Mouse (Mus musculus) heart, postnatal 0 days (tissue): ENCODE measurements around the gene Lingo2. TPM values are rescaled to one million over a fixed set of nuclear protein-coding genes. Genes with fewer than 3 reads are reported as not detected.

Experiments
- ATAC-seq: fragments of 200-750 bp; cut with Nextera tagmentation; 2 replicates; pipeline ENCODE4 v1.8.0; 2017; ENCODE audit warnings: low read depth, moderate number of reproducible peaks, moderate library complexity; ENCODE audit not compliant: insufficient read depth
- DNase-seq: peaks from one replicate; pipeline ENCODE4 v3.0.0-alpha.2; 2016; ENCODE audit warnings: low spot score
- H3K27ac ChIP-seq: fragments of 300-500 bp; sonication (generic); 2 replicates; pipeline ENCODE4 v1.5.1; 2014; ENCODE audit warnings: low read depth, mild to moderate bottlenecking
- H3K27me3 ChIP-seq: fragments of 300-500 bp; sonication (generic); 2 replicates; pipeline ENCODE4 v1.6.1; 2014; ENCODE audit warnings: low read length, mixed read lengths; ENCODE audit not compliant: control insufficient read depth, insufficient read depth
- H3K36me3 ChIP-seq: fragments of 300-500 bp; sonication (generic); replicated peaks from 2 replicates; pipeline ENCODE4 v1.6.1; 2014; ENCODE audit warnings: low read length, mixed read lengths; ENCODE audit not compliant: control insufficient read depth, insufficient read depth
- H3K4me1 ChIP-seq: fragments of 300-500 bp; sonication (generic); 2 replicates; pipeline ENCODE4 v1.6.1; 2014; ENCODE audit warnings: antibody characterized with exemption; ENCODE audit not compliant: control insufficient read depth, insufficient read depth
- H3K4me2 ChIP-seq: fragments of 300-500 bp; sonication (generic); 2 replicates; pipeline ENCODE4 v1.6.1; 2014; ENCODE audit warnings: low read depth, mild to moderate bottlenecking, low read length, moderate library complexity
- H3K4me3 ChIP-seq: fragments of 300-500 bp; sonication (generic); 2 replicates; pipeline ENCODE4 v1.5.1; 2014; ENCODE audit warnings: low read depth, low read length
- H3K9ac ChIP-seq: fragments of 300-500 bp; sonication (generic); replicated peaks from 2 replicates; pipeline ENCODE4 v1.6.1; 2014; ENCODE audit warnings: low read depth, low read length, mixed read lengths
- H3K9me3 ChIP-seq: fragments of 300-500 bp; sonication (generic); replicated peaks from 2 replicates; pipeline ENCODE4 v1.6.1; 2016; ENCODE audit warnings: low read length; ENCODE audit not compliant: control insufficient read depth
- CTCF ChIP-seq: IDR thresholded peaks from 2 replicates; pipeline ENCODE4 v1.5.1; 2016; ENCODE audit warnings: antibody characterized with exemption, control low read depth, low read depth
- EP300 ChIP-seq: IDR thresholded peaks from 2 replicates; pipeline ENCODE4 v1.6.1; 2016; ENCODE audit warnings: antibody characterized with exemption, low read depth
- WGBS: fragments of 180-500 bp; shearing (Covaris S2); extraction: QIAGEN DNeasy Blood & Tissue Kit; methylation state at CpG from one replicate; pipeline ENCODE4 v1.1.7; 2014; 5-methylcytosine and 5-hydroxymethylcytosine counted together
- polyA plus RNA-seq: library from polyadenylated mRNA; unstranded; fragments of >200 nt; fragmentation: Nextera tagmentation; extraction: Ambion mirVana; gene quantifications from 2 replicates; pipeline ENCODE4 v1.2.1, GENCODE M21; 2015
- total RNA-seq: library from RNA; depleted of rRNA; stranded (reverse); fragments of >200 nt; gene quantifications from 2 replicates; pipeline ENCODE4 v1.2.3, GENCODE M21; 2014; ENCODE audit warnings: low replicate concordance

The Lingo2 gene
- total and polyA plus RNA-seq, 2 experiments from 2014 or later: 0.12 TPM; not detected in 1

GRCm38 (mm10) chr4:36540664-36541360 lies 410.7 kb downstream of the Lingo2 start:
- no peaks in the 10 kb centered on the region for H3K4me1 ChIP-seq
- DNase-seq: no peak
- no peaks in the 10 kb centered on the region for H3K36me3 ChIP-seq
- no peak overlapping the region for H3K4me3 ChIP-seq
- no peak overlapping the region for H3K9ac ChIP-seq
- no peaks in the 10 kb centered on the region for H3K9me3 ChIP-seq
- no peak overlapping the region for H3K4me2 ChIP-seq
- TF ChIP-seq CTCF (no peak), EP300 (no peak)
- H3K27me3 ChIP-seq: no peaks in the 10 kb centered on the region
- no peak overlapping the region for H3K27ac ChIP-seq
- no peak for ATAC-seq
- 37% methylated on average over 2 of the region's 2 CpGs for WGBS

- no peak for DNase-seq
- no peak for ATAC-seq
- TF ChIP-seq CTCF: no peak
- TF ChIP-seq EP300: no peak
- Histone ChIP-seq H3K4me2 (no peak overlapping the region), H3K27me3 (no peaks in the 10 kb centered on the region), H3K4me3 (no peak overlapping the region), H3K9me3 (no peaks in the 10 kb centered on the region), H3K36me3 (no peaks in the 10 kb centered on the region), H3K9ac (no peak overlapping the region), H3K4me1 (no peaks in the 10 kb centered on the region), H3K27ac (no peak overlapping the region)
- 48% methylated on average over 2 of the region's 2 CpGs for WGBS
Measured at GRCm38 (mm10) chr4:36533895-36534294, 417.7 kb downstream of the Lingo2 start.

- H3K4me3 ChIP-seq: no peak overlapping the region
- 56% methylated on average over 1 of the region's 1 CpGs for WGBS
- H3K27ac ChIP-seq: no peak overlapping the region
- H3K4me1 ChIP-seq: no peaks in the 10 kb centered on the region
- H3K4me2 ChIP-seq: no peak overlapping the region
- H3K36me3 ChIP-seq: no peaks in the 10 kb centered on the region
- ATAC-seq (no peak), DNase-seq (no peak)
- H3K9me3 ChIP-seq: no peaks in the 10 kb centered on the region
- H3K9ac ChIP-seq: no peak overlapping the region
- TF ChIP-seq CTCF: no peak
- no peak for TF ChIP-seq EP300
- H3K27me3 ChIP-seq: no peaks in the 10 kb centered on the region
Measured at GRCm38 (mm10) chr4:36490255-36490654, 461.3 kb downstream of the Lingo2 start.

- no peaks in the 10 kb centered on the region for H3K4me1 ChIP-seq
- DNase-seq: no peak
- no peaks in the 10 kb centered on the region for H3K36me3 ChIP-seq
- no peaks in the 10 kb centered on the region for H3K9me3 ChIP-seq
- H3K27me3 ChIP-seq: no peaks in the 10 kb centered on the region
- H3K9ac ChIP-seq: no peak overlapping the region
- TF ChIP-seq CTCF (no peak), EP300 (no peak)
- no peak overlapping the region for H3K4me2 ChIP-seq
- H3K27ac ChIP-seq: no peak overlapping the region
- no peak for ATAC-seq
- 74% methylated on average over 3 of the region's 3 CpGs for WGBS
- no peak overlapping the region for H3K4me3 ChIP-seq
Measured at GRCm38 (mm10) chr4:36435211-36435610, 516.3 kb downstream of the Lingo2 start.

GRCm38 (mm10) chr4:36426192-36426591 lies 525.4 kb downstream of the Lingo2 start:
- no peak overlapping the region for H3K4me3 ChIP-seq

GRCm38 (mm10) chr4:36407350-36407749 lies 544.2 kb downstream of the Lingo2 start:
- TF ChIP-seq CTCF (no peak), EP300 (no peak)
- H3K4me3 ChIP-seq: no peak overlapping the region
- DNase-seq: no peak
- 76% methylated on average over 3 of the region's 3 CpGs for WGBS
- H3K36me3 ChIP-seq: no peaks in the 10 kb centered on the region
- H3K4me1 ChIP-seq: no peaks in the 10 kb centered on the region
- no peak overlapping the region for H3K9ac ChIP-seq
- no peak overlapping the region for H3K27ac ChIP-seq
- no peaks in the 10 kb centered on the region for H3K27me3 ChIP-seq
- H3K9me3 ChIP-seq: no peaks in the 10 kb centered on the region
- no peak for ATAC-seq
- H3K4me2 ChIP-seq: no peak overlapping the region

More at GRCm38 (mm10) chr4:36426192-36426591, 525.4 kb downstream of the Lingo2 start:
- 47% methylated on average over 5 of the region's 5 CpGs for WGBS
- Histone ChIP-seq H3K36me3 (no peaks in the 10 kb centered on the region), H3K9me3 (no peaks in the 10 kb centered on the region), H3K4me2 (no peak overlapping the region), H3K27ac (no peak overlapping the region), H3K9ac (no peak overlapping the region), H3K4me1 (no peaks in the 10 kb centered on the region), H3K27me3 (no peaks in the 10 kb centered on the region)
- TF ChIP-seq CTCF (no peak), EP300 (no peak)
- ATAC-seq: no peak
- no peak for DNase-seq
